Mouse (Mus musculus) heart, postnatal 10 days (tissue): Measurements from ENCODE around the gene Wipf1. TPM values are rescaled to one million over a fixed set of nuclear protein-coding genes. Genes with fewer than 3 reads are reported as not detected.

Experiments
- DNase-seq, 2 experiments: peaks; one replicate each; pipeline ENCODE4 v3.0.0; 2021
- intact Hi-C: fragments of 180-260 bp; cut with DNase I; formaldehyde crosslinking; loops from one replicate; pipeline ENCODE4 v1.15.1; 2025
- total RNA-seq, 2 experiments: library from RNA; stranded (reverse); gene quantifications; 2 replicates each; pipeline ENCODE4 v1.2.3; 2021

Gene Wipf1
- total RNA-seq, 2 experiments from 2014 or later, result 22.0 to 23.1 TPM

DNA sequence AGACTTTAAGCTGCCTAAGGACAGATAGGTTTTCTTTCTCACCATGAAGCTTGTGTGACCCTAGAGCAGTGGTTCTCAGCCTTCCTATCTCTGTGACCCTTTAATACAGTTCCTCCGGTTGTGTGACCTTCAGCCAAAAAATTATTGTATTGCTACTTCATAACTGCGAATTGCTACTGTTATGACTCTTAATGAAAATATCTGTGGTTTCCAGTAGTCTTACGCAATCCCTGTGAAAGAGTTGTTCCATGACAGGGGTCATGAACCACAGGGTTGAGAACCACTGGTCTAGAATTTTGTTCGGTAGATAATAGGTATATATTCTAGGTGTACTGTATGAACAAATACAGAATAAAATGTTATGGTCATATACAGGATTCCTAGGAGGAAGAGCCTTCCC, 17.7 kb upstream of the Wipf1 start:
- DNase-seq, result no peak
- intact Hi-C loops, result no loop called here

DNA sequence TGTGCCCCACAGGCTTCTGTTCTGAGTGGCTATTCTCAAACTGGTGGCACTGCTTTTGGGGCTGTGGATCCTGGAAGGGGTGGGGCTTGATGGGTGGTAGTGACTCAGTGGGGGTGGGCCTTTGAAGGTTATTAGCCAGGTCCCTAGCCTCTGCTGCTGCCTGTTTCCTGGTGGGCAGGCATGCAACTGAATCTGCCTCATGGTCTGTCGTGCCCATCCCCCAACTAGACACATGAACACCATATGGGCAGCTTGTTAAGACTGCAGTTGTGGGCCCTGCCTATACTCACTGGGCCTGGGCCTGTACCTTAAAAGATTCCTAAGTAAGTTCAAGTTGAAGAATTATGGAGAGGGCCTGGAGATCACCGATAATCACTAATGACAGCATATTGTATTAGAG, 16.0 kb upstream of the Wipf1 start:
- intact Hi-C loops, result no loop called here
- DNase-seq, result no peak

DNA sequence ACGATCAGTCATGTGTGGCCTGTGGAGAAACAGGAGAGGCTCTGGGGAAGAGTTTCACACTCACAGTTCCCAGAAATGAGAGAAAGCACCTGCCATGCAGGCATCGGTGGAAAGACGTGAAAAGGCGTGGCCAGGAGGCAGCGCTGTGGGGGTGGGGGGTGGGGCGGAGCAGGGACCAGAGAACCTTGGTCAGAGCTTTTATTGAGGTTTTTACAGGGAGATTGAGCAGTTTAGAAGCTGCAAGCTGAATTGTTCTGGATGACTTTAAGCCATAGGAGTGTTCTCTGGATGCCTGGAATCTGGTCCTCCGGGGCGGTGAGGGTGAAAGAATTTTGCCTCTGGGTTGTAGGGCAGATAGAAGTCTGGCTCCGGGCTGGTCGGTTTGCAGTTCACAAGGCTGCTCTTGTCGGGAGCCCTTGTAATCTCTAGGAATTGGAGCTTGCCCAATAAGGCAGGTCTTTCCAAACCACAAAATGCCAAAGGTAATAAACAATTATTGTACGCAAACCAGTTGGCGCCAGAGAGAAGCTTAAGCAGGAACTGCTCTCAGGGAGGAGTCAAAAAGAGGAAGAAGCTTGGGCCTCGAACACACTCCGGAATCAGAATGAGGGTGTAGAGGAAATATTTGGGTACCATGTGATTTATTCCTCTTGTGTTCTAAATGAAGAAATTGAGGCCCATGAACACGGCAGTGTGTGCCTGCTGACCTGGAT, 11.1 kb upstream of the Wipf1 start:
- no peak for DNase-seq
- intact Hi-C loops, result no loop called here

DNA sequence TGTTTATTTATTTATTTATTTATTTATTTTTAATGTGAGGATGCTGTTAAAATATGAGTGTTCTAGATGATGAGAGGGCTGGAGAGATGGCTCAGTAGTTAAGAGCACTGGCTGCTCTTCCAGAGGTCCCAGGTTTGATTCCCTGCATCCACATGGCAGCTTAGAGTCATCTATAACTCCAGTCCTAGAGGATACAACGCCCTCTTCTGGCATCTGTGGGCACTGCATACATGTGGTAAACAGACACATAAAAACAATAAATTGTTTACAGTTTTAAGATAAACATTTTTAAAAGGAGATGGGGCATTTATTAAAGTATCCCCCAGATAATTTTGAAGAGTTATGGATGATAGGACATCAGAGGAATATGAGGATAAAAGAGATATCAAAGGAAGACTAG, 10.2 kb upstream of the Wipf1 start:
- DNase-seq, result no peak
- intact Hi-C loops, result no loop called here

DNA sequence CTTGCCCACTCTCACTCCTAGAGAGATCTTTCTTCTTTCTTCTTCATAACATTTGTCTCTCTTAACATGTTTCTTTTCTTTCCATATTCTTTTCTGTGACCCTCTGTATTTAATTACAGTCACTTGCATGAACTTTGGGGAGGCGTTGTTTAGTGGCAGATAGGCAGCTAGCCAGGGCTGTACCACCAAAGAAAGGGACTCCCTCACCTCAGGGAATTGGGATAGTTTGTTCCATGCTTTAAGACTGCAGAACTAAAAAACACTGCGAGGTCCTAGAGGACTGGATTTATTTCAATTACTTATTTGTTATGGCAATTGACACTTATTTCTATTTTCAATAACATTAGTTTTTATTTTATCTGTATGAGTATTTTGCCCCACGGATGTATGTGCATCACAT, 9.6 kb upstream of the Wipf1 start:
- intact Hi-C loops, result no loop called here
- no peak for DNase-seq

DNA sequence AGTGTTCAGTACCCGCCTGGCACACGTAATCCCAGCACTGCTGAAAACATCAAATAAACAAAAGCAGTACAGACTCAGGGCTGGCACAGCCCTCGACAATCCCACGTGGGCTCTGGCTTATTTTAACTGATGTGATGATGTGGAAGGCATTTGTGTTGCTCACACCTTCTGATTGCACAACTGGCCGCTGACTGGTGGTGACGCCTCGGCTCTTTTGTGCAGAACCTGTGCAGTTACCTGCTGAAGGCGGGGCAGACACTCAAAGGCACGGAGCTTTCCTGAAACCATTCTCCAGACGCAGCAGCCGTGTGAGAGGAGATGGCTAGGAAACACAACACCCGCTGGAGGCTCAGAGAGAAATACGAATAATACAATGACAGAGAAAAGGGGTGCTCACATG, 9.1 kb upstream of the Wipf1 start:
- DNase-seq, result no peak
- intact Hi-C loops, result no loop called here

DNA sequence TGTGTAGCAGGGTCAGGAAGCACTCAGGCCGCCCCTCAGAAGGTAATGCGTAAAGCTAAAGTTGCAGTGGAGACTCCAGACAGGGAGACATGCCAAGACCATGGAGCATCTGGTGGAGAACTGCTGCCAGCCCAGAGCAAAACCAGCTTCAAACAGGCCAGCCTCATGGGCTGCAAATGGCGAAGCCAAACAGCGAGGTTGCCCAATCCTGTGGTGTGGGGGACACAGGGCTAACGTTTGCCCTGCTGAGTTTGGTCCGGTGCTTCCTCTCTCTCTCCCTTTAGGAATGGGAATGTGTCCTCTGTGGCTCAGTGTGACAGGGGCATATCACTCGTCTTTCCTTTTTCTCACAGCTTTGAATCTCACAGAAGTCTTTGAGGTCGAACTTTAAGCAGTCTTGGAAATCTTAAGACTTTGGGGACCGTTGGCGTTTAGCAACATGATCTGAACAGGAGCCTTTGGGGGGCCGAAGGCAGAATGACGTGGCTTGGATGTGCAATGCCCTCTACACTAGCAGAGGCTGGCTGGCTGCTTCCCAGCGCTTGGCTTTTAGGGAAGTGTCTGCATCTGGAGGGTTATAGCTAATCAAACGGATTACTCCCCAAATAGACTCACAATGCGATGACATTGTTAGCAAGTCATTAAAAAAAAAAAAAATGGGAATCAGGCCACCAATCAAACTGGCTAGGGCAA, 6.7 kb upstream of the Wipf1 start:
- intact Hi-C loops, result no loop called here
- no peak for DNase-seq

DNA sequence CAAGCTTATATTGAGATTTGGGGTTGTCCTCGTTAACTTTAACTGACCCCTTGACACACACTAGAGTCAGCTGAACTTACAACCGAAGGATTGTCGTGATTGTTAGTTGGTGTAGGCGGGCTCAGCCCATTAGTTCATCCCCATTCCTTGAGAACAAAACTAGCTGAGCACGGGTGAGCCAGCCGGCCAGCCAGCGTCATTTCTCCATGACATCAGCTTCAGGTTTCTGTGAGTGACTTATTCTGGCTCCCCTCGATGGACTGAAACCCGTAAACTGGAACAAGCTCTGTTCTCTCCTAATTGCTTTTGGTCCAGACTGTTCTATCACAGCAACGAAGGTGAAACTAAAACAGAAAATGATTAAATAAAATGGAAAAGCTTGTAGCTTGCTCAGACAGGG, 5.2 kb upstream of the Wipf1 start:
- intact Hi-C loops, result no loop called here

DNA sequence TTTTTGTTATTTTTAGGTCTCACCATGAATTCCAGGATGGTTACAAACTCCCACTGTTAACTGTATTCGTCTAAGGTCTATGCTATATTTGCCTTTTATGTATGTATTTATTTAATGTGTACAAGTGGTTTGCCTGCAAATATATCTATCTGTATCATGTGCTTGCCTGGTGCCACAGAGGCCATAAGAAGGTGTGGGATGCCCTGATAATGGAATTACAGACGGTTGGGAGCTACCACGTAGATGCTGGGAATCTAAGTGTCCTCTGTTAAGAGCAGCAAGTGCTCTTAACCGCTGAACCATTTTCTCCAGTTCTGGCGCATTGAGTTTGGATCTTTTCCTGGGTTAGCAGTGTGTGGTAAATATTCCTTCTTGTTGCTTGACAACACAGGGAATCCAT, 953 bp upstream of the Wipf1 start:
- DNase-seq, result no peak
- intact Hi-C loops, result no loop called here

More for the DNA sequence above, 5.2 kb upstream of the Wipf1 start:
- no peak for DNase-seq

DNA sequence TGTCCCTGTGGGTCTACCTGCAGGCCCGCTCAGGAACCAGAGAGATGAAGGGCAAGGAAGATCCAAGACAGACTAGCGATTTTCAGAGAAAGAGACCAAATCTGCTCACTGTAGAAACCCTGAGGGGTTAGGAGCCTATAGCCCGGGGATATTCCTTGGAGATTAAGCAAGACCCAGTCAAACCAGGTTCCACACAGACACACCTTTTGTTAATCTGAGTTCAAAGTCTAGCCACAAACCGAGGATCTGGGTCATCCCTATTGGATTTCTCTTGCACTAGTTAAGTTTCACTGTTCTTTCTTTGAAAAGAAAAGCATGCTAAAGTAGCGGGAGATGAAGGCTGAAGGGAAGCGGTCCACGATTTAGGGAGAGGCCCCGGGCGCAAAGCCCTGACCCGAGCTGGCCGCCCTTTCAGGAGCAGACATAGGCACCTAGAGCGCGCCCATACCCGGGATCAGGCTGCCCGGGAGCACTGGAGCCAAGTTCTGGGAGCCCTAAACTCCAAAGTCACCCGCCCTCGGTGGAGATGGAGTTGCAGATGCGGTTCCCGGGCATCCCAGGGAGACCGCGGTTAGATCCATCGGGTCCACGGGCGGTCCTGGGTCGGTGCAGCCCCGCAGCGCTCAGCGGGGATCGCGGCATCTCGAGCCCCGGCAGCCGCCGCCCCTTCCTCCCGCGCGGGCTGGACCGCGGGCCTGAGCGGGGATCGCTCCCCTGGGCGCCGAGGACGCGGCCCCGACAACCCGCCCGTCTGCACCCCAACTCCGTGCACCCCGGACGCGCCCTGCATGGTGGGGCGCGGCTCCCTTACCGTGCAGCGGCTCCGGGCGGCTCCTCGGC, 798 bp downstream of the Wipf1 start:
- intact Hi-C loops, result loop anchor here (5.0 kb wide), 1 partner anchor 141 kb away; the partner anchor contains the start of gene Gpr155
- DNase-seq, result peak; percentile 51 to 55

DNA sequence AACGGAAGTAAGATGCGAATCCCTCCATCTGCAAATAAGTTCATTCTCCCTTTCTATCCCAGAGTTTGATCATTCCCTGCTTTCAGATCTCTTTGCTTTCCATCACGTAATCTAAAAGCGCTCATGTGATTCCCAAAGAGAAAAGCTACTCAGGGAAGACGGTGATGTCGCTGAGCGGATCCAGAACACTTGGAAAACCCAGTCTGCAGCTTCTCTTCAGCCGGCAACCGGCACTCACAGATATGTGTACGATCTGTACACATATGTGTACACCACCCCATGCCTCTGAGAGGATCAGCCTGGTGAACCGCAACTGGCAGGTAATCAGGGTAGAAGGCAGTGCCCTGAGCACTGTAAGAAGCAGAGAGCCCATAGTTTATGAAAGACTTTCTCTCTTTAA, 1.6 kb downstream of the Wipf1 start:
- DNase-seq, result peak in 1 of 2 experiments; percentile 33
- intact Hi-C loops, result loop anchor here (2.0 to 5.0 kb wide), 2 partner anchors 31 to 141 kb away; partner anchors contain the start of gene Gpr155

DNA sequence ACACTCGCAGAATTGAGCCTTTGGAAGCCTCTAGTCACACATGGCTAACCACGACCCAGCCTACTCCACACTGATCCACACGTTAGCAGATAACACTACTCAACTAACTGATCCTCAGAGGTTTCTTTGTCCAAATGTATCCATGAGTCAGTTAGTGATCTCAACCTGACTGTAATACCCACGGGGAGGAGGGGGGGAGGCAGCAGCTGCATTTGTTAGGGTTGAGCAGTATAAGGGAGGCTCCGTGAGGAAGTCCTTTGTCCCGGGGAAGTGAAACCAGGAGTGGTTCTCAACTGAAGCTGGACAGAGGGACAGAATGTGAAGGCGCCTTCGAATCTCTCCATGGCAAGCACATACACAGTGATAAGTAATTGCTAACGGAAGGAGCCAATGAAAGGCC, 2.8 kb downstream of the Wipf1 start:
- intact Hi-C loops, result loop anchor here (2.0 to 5.0 kb wide), 2 partner anchors 30 to 139 kb away; partner anchors contain the start of gene Gpr155
- peak; percentile 56 to 60 for DNase-seq

DNA sequence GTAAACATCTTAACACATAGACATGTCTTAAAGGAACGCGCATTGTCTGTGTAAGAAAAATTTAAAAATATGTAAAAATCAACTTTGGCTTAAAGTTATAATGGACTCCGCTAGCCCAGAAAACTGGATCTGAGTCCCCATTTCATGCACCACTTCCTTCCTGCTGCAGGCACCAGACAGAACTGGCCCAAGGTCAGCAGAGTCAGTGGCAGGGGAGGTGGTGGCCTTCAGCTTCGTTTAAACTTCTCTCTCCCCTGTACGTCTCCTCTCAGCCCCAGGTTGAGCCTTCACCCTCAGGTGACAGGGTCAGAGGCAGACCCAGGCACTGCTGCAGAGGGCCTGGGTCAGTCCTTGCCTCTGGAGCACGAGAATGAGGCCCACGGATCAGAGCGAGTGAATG, 6.6 kb downstream of the Wipf1 start:
- DNase-seq, result no peak
- intact Hi-C loops, result no loop called here

DNA sequence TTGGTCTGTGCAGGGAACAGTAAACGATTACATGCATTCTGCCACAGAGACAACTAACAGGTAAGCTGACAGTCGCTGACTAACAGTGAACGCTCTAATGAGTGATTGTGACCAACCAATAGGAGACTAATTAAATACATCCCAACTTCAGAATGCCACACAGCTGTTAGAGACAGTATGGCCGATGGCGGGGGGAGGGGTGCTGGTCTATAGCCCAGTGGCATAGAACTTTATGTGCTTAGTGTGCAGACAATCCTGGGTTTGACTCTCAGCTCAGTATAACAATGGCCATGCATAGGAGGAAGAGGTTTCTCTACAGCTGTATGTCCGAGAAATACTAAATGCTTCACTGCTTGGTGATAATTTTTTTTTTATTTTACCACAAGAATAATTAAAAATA, 7.2 kb downstream of the Wipf1 start:
- intact Hi-C loops, result no loop called here
- no peak for DNase-seq

DNA sequence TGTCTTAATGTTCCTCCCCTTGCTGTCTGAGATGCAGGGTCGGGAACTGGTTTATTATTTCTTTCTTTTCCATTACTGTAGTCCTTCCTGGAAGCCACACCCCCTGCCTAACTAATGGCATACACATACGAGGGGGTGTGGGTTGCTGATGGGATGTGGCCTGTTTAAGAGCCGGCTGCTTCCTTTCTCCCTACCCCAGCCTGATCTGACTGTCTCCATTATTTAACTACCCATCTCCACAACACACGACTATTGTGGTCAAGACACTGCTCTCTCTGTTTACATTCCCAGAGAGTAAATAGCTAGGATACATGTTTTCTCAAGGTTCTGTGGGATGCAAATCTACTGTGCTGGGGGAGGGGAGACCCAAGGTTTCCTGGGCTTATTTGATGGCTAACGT, 7.8 kb downstream of the Wipf1 start:
- intact Hi-C loops, result no loop called here
- DNase-seq, result peak in 1 of 2 experiments; percentile 35

DNA sequence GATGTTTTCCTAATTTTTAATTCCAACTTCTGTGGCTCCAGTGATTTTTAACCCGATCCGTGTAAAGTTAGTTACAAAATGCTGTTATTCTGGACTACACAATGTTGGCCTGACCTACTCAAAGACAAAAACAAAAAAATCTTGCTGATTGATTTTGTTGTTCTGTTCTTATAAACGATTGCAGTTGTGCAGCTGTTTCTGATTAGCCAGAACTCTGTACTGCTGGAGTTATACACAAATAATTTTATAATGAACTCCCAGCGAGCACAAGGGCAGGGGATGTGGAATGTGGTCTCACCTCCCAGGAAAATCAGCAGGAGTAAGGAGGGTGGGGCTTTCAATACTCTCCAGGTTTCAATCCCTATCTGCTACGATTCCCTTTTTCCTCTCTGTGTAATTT, 10.6 kb downstream of the Wipf1 start:
- no peak for DNase-seq
- intact Hi-C loops, result no loop called here

DNA sequence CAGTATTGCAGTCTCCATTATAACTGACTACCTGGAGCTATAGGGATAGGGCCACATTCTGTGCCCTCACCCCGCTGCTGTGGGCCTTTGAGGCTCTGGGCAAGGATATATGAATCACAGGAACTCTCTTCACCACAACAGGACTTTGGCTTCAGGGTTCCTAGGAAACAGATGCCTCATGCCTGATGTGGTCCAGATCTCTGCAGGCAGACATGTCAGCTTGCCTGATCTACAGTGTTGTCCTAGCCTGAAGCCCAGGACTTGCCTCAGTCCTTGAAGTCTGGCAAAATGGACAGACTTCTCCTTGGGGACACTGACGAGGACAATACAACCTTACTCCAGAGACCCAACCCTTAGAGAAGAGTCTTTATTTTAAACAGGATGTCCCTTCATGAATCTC, 11.2 kb downstream of the Wipf1 start:
- intact Hi-C loops, result no loop called here
- DNase-seq, result no peak

DNA sequence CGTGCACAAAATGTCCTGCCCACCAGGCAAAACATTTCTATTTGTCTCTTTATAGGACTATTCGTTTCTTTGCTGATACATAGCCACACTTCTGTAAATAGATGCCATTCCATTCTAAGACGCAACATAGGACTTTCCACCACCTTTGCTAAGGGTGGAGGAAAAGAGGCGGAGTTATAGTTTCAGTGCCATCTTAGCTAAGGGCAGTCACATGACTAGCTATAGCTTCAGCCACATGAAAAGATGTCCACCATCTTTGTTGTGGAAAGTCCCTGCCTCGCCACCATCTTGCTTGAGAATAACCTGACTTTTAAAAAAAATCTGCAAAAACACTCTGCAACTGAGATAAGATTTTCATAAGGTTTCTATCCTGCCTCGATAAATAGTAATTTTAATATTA, 15.4 kb downstream of the Wipf1 start:
- intact Hi-C loops, result no loop called here
- DNase-seq, result no peak

DNA sequence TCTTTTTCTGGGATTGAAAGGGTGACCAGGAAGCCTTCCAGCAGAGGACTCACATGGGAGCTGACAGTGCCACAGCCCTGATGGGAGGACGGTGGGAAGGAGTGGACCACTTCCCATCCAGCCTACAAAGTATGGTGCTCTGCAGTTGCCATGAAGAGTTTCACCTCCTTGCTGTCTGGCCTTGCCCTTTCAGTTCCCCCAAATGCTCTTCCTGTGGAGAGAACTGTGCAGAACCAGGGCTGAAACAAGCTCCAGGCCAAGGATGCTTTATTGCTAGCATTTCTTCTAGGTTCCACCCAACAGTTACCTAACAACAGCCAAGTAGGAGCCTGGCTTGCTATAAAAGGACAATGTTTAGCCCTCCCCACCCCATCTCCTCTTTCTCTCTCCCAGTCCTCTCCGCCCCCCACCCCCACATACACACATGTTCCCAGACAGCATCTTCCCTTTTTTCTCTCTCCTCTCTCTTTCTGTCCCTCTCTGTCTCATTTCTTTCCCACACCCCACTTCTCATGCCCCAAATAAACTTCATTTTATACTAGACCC, 16.3 kb downstream of the Wipf1 start:
- DNase-seq, result no peak
- intact Hi-C loops, result no loop called here

DNA sequence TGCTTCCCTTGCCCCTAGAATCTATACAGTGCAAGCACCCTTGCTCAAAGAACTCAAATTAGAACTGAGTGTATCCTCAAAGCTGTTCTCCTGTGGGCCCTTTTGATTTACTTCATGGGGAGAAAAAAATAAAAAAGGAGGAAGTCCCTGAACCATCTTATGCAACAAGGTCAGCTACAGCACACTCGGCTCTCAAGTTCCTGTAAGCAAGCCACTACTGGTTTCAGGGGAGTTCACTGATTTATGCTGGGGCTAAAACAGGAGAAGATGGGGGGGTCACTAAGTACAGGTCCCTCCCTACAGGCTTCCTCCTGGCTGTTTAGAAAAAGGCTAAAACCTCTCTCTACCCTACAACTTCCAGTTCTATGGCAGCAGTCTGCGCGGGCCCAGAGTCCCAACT, 17.5 kb downstream of the Wipf1 start:
- intact Hi-C loops, result no loop called here
- DNase-seq, result no peak

DNA sequence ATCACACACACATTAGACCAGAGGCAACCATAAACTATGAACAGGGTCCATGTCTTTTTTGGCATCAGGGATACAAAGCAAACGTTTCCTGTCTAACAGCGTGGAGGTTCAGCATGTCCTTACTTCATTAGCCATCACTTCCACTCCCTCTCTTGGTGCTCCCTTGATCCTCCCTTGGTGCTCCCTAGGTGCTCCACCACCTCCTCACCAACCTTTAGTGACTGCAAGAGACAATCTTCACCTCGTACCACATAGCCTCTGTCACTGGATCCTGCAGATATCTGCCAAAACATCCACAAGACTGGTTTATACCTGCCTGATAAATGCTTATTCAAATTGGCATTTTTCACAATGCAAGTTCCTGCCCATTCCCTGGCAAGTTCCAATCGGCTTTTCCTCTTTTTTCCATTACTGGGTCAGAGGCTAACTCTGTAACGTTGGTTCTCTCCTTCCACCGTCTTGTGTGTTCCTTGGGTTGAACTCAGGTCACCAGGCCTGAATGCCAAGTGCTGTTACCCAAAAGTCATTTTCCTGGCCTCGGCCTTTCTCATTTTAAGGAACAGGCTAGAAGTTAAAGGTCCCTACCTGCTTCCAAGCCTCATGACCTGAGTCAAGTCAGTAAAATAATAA, 18.7 kb downstream of the Wipf1 start:
- intact Hi-C loops, result no loop called here

More for the DNA sequence above, 18.7 kb downstream of the Wipf1 start:
- DNase-seq, result no peak
